Mouse (Mus musculus) kidney, adult 11 months (tissue): ENCODE measurements around the gene Stap1.

ENCODE experiments used
- DNase-seq: peaks from one replicate; pipeline ENCODE4 v3.0.0; 2022

Stap1 gene

DNA sequence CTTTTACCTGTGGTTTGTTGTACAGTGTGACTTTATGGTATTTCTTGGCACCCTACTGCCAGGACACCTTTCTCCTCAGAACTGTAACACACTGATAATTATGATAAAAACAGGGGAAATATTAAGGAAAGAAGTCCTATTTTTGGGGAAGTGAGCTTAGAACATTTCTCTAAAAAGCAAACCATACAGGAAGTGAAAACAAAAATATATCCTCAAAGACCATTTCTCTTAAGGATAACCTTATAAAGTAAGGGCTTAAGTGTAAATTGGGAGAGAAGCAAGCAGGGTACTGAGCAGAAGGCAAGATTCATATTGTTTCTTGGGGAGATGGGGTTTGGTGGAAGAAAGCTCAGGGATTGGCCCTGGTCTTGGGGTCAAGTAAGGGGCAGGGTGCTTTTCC lies 58.3 kb downstream of the Stap1 start:
- no peak for DNase-seq
